Mouse (Mus musculus) monocyte, adult 2 months (primary cell): ENCODE results near the gene Gm4567.
"Not testable (repeated sequence)": the region's sequence is repeated elsewhere in the genome, so short reads cannot be mapped to it uniquely, and the experiment has no call there.

Source experiments
- DNase-seq, 2 experiments: peaks; one replicate each; pipeline ENCODE4 v3.0.0; 2022; ENCODE audit warnings: low spot score in 2 of 2, low read depth in 1 of 2

Gm4567 gene

GRCm38 (mm10) chr7:22719610-22720009, at the start of gene Gm4567:
Gm4567 (minus strand) TSS chr7:22719710.
- DNase-seq, result not testable (repeated sequence)

GRCm38 (mm10) chr7:22761397-22761796, 41.9 kb upstream of the Gm4567 start, which contains the start of gene Vmn1r157:
Vmn1r157 (plus strand) TSS chr7:22761697.
- DNase-seq, result not testable (repeated sequence)

- DNase-seq, result not testable (repeated sequence)
These were observed 27.3 kb downstream of the Gm4567 start, which contains the start of gene Gm8693 for GRCm38 (mm10) chr7:22692217-22692616. Gm8693 (minus strand) TSS chr7:22692317.
